Mouse (Mus musculus) neural tube, embryonic 15.5 days (tissue): ENCODE measurements at regions not wholly inside any gene's neighbourhood (a gene's known extent, or its start where the extent isn't known, plus 50 kb on each side); places are given as distances from the start of the nearest gene placed in this dataset.

ENCODE experiments used
- ATAC-seq: fragments of 200-750 bp; cut with Nextera tagmentation; 2 replicates; pipeline ENCODE4 v1.8.0; 2017; ENCODE audit warnings: mild to moderate bottlenecking, moderate TSS enrichment, moderate library complexity; ENCODE audit not compliant: low FRiP score
- H3K27ac ChIP-seq: fragments of 300-500 bp; sonication (generic); replicated peaks from 2 replicates; pipeline ENCODE4 v1.5.1; 2015; ENCODE audit warnings: mild to moderate bottlenecking, inconsistent platforms
- H3K27me3 ChIP-seq: fragments of 300-500 bp; sonication (generic); replicated peaks from 2 replicates; pipeline ENCODE4 v1.6.1; 2015; ENCODE audit warnings: inconsistent platforms
- H3K36me3 ChIP-seq: fragments of 300-500 bp; sonication (generic); 2 replicates; pipeline ENCODE4 v1.6.1; 2015; ENCODE audit warnings: inconsistent platforms
- H3K4me1 ChIP-seq: fragments of 300-500 bp; sonication (generic); 2 replicates; pipeline ENCODE4 v1.6.1; 2015; ENCODE audit warnings: inconsistent platforms
- H3K4me2 ChIP-seq: fragments of 300-500 bp; sonication (generic); 2 replicates; pipeline ENCODE4 v1.6.1; 2015; ENCODE audit warnings: inconsistent platforms, mild to moderate bottlenecking, moderate library complexity
- H3K4me3 ChIP-seq: fragments of 300-500 bp; sonication (generic); replicated peaks from 2 replicates; pipeline ENCODE4 v1.5.1; 2015; ENCODE audit warnings: mild to moderate bottlenecking, inconsistent platforms
- H3K9ac ChIP-seq: fragments of 300-500 bp; sonication (generic); replicated peaks from 2 replicates; pipeline ENCODE4 v1.6.1; 2015; ENCODE audit warnings: mild to moderate bottlenecking, inconsistent platforms
- H3K9me3 ChIP-seq: fragments of 300-500 bp; sonication (generic); replicated peaks from 2 replicates; pipeline ENCODE4 v1.6.1; 2016; ENCODE audit warnings: inconsistent platforms
- WGBS: fragments of 180-500 bp; shearing (Covaris S2); methylation state at CpG from one replicate; pipeline ENCODE4 v1.1.7; 2015; ENCODE audit warnings: mixed read lengths; 5-methylcytosine and 5-hydroxymethylcytosine counted together

GRCm38 (mm10) chr9:92991759-92992158 lies 449.7 kb downstream of the Plod2 start:
- no peaks in the 10 kb centered on the region for H3K9me3 ChIP-seq
- H3K4me3 ChIP-seq, result no peak overlapping the region
- H3K9ac ChIP-seq, result no peak overlapping the region
- ATAC-seq, result no peak
- no peak overlapping the region for H3K4me2 ChIP-seq
- no peaks in the 10 kb centered on the region for H3K36me3 ChIP-seq
- no peak overlapping the region for H3K27ac ChIP-seq
- WGBS, result 18% methylated on average over 6 of the region's 6 CpGs
- H3K4me1 ChIP-seq, result no peaks in the 10 kb centered on the region
- H3K27me3 ChIP-seq, result no peaks in the 10 kb centered on the region

DNA sequence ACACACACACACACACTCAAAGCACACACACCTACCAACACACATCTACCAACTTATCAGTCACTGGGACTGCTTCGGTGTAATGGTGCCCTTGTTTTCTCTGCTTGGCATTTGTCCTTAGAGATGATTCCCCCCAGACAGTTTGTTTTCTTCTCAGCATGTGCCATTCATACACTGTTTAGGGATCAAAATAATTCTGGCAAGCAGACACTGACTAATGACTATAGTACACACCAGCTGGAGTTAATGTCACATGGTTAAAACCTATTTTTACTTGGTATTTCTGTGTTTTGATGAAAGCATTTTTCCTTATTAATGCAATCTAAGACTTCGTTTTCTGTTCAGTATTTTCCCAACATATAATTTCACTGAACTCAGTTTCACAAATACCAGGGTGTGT lies 454.1 kb downstream of the Plod2 start:
- Histone ChIP-seq H3K27ac (no peak overlapping the region), H3K9ac (no peak overlapping the region), H3K27me3 (no peaks in the 10 kb centered on the region), H3K4me3 (no peak overlapping the region), H3K9me3 (no peaks in the 10 kb centered on the region), H3K4me2 (no peak overlapping the region), H3K36me3 (no peaks in the 10 kb centered on the region), H3K4me1 (no peaks in the 10 kb centered on the region)
- ATAC-seq, result no peak
- 72% methylated on average over 2 of the region's 2 CpGs for WGBS

GRCm38 (mm10) chr9:93005182-93005953 lies 463.3 kb downstream of the Plod2 start:
- peaks cover 3% of the 10 kb centered on the region; the same call in 1 of the 2 replicates for H3K4me1 ChIP-seq

DNA sequence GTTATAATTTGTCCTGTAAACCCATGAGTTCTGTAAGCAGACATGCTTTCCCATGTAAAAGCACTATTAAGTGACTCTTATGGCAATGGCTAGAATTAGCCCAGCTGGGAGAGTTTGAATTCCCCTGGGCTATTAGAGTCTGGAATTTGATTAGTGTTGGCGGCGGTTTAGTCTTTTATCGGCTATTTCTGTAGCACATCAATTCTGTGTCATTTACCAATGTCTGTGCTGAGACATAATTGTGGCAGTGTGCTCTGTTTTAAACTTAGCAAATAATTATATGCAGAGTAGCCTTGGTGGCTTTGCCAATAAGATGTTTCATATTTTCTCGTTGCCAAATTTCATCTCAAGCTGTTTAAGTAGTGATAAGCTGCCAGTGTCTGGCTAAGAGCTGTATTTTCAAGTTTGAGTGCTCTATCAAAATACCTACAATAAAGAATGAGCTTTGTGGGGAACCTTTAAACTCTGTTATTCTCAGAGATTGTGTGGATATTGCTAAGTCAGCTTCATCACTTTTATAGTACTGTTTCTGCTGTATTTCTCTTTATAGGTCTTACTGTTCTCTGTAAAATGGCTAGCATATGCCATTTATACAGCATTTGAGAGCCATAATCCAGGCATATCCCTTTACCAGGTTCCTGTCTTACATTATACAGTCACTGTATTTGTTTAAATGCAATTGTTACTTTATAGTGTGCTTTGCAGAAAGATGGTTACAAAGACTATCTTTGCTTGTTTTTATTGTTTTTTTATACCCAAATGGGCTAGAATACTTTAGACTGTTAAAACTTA lies 466.7 kb downstream of the Plod2 start:
- no peak overlapping the region for H3K9ac ChIP-seq
- H3K4me3 ChIP-seq, result no peak overlapping the region
- H3K4me2 ChIP-seq, result no peak overlapping the region
- no peak for ATAC-seq
- no peaks in the 10 kb centered on the region for H3K36me3 ChIP-seq
- no peaks in the 10 kb centered on the region for H3K9me3 ChIP-seq
- no peak overlapping the region for H3K27ac ChIP-seq
- peaks cover 3% of the 10 kb centered on the region; the same call in 1 of the 2 replicates for H3K4me1 ChIP-seq
- H3K27me3 ChIP-seq, result no peaks in the 10 kb centered on the region
- 33% methylated on average over 4 of the region's 4 CpGs for WGBS

More at GRCm38 (mm10) chr9:93005182-93005953, 463.3 kb downstream of the Plod2 start:
- Histone ChIP-seq H3K9ac (no peak overlapping the region), H3K27me3 (no peaks in the 10 kb centered on the region), H3K4me2 (no peak overlapping the region), H3K27ac (no peak overlapping the region), H3K36me3 (no peaks in the 10 kb centered on the region), H3K9me3 (no peaks in the 10 kb centered on the region), H3K4me3 (no peak overlapping the region)
- WGBS, result 93% methylated on average over 3 of the region's 3 CpGs
- ATAC-seq, result no peak

- Histone ChIP-seq H3K27me3 (no peaks in the 10 kb centered on the region), H3K4me3 (no peak overlapping the region), H3K27ac (no peak overlapping the region), H3K4me2 (no peak overlapping the region), H3K36me3 (no peaks in the 10 kb centered on the region), H3K4me1 (no peaks in the 10 kb centered on the region), H3K9me3 (no peaks in the 10 kb centered on the region), H3K9ac (no peak overlapping the region)
- no peak for ATAC-seq
- 84% methylated on average over 10 of the region's 10 CpGs for WGBS
Measured at GRCm38 (mm10) chr9:93044298-93044912, 502.4 kb downstream of the Plod2 start.

DNA sequence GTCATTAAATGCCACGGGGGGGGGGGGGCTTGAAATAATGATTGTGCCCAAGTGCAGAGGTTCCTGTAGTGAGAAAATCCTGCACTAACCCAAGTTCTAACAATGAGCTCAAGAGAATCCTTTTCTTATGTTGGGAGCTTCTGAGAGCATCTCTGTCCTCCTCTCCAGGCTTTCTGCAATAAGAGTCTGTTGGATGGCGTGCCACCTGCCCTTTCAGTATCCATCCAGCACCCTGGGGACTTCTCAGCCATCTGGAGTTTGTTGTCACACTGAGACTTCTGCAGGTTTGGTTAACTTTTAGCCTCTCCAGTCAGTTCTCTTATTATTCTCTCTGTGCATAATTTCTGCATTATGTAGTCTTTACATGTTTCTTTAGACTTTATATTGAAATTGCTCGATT lies 530.1 kb downstream of the Plod2 start:
- 80% methylated on average over 3 of the region's 3 CpGs for WGBS
- Histone ChIP-seq H3K9me3 (no peaks in the 10 kb centered on the region), H3K4me1 (no peaks in the 10 kb centered on the region), H3K27ac (no peak overlapping the region), H3K27me3 (no peaks in the 10 kb centered on the region), H3K4me3 (no peak overlapping the region), H3K36me3 (no peaks in the 10 kb centered on the region), H3K9ac (no peak overlapping the region), H3K4me2 (no peak overlapping the region)
- no peak for ATAC-seq

- no peaks in the 10 kb centered on the region for H3K27me3 ChIP-seq
- no peak overlapping the region for H3K9ac ChIP-seq
- H3K9me3 ChIP-seq, result no peaks in the 10 kb centered on the region
- H3K4me2 ChIP-seq, result no peak overlapping the region
- WGBS, result 73% methylated on average over 1 of the region's 1 CpGs
- no peaks in the 10 kb centered on the region for H3K36me3 ChIP-seq
- no peak overlapping the region for H3K4me3 ChIP-seq
- no peak overlapping the region for H3K27ac ChIP-seq
- ATAC-seq, result no peak
- no peaks in the 10 kb centered on the region for H3K4me1 ChIP-seq
Measured at GRCm38 (mm10) chr9:93083114-93083513, 541.1 kb downstream of the Plod2 start.

- no peaks in the 10 kb centered on the region for H3K27me3 ChIP-seq
- H3K27ac ChIP-seq, result no peak overlapping the region
- no peak for ATAC-seq
- H3K36me3 ChIP-seq, result no peaks in the 10 kb centered on the region
- H3K4me1 ChIP-seq, result no peaks in the 10 kb centered on the region
- no peaks in the 10 kb centered on the region for H3K9me3 ChIP-seq
- H3K9ac ChIP-seq, result no peak overlapping the region
- H3K4me3 ChIP-seq, result no peak overlapping the region
- no peak overlapping the region for H3K4me2 ChIP-seq
- 85% methylated on average over 1 of the region's 1 CpGs for WGBS
Measured at GRCm38 (mm10) chr9:93098008-93098581, 556.1 kb downstream of the Plod2 start.

DNA sequence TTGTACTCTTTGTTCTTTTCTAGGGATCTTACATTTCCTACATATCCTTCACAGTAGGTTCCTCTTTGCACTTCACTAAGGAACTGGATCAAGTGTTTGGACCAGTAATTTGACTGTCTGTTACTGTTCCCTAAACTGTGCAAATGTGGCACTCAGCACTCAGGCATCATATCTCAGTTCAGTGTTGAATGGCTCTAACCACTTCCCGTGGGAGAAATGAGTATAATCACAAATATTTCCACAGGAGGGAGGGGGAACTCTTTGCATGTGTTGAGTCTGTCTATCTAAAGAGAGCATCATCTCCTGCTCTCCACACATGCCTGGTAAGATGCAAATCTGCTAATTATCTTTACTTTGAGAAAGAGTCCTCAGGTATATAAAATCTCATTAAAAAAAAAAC lies 588.5 kb downstream of the Plod2 start:
- Histone ChIP-seq H3K36me3 (no peaks in the 10 kb centered on the region), H3K27me3 (no peaks in the 10 kb centered on the region), H3K27ac (no peak overlapping the region), H3K9me3 (no peaks in the 10 kb centered on the region), H3K4me1 (no peaks in the 10 kb centered on the region), H3K4me2 (no peak overlapping the region), H3K9ac (no peak overlapping the region), H3K4me3 (no peak overlapping the region)
- ATAC-seq, result no peak
- WGBS, result 71% methylated on average over 1 of the region's 1 CpGs

DNA sequence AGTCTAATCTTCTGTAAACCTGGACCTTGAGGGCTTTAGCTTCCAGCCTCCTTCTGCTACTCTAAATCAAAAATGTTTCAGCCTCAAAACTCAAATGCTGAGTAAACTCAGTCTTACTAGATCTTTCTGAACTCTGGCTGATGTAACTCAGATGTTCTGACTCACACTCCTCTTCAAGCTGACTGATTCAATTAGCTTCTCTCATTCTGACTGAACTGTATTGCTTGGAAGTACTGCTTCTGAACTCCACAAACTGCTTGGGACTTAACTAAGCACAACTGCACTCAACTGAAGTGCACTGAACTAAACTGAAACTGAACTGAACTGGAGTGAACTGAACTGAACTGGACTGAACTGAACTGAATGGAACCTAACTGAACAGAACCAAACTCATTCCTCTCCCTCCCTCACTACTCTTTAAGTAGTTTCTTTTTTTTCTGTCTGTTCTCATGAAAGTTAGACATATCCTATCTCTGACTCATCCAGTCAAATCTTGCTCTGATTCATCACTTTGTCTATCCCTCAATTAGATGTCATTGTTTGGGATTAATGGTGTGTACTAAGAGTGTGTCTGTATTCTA lies 589.7 kb downstream of the Plod2 start:
- Histone ChIP-seq H3K4me3 (no peak overlapping the region), H3K9me3 (no peaks in the 10 kb centered on the region), H3K4me1 (no peaks in the 10 kb centered on the region), H3K36me3 (no peaks in the 10 kb centered on the region), H3K9ac (no peak overlapping the region), H3K4me2 (no peak overlapping the region), H3K27ac (no peak overlapping the region), H3K27me3 (no peaks in the 10 kb centered on the region)
- ATAC-seq, result no peak

DNA sequence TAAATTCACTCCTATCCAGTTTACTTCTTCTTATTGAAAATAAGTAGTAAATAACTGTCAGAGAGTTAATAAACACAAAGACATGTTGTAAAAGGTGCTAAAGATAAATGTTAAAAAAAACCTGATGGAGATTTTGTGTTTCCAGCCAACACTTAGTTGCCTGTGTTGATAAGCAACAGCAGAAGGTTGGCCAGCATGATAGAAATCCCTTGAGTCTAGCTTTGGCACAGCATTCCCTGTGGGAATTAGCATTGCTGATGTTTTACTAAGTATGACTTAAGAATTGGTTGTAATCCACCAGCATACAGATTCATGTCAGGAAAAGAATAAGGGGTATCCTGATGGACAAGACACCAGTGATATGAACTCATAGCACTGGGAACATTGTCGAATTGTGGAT lies 594.3 kb downstream of the Plod2 start:
- no peak overlapping the region for H3K27ac ChIP-seq
- no peaks in the 10 kb centered on the region for H3K9me3 ChIP-seq
- no peaks in the 10 kb centered on the region for H3K4me1 ChIP-seq
- H3K4me3 ChIP-seq, result no peak overlapping the region
- WGBS, result 100% methylated on average over 1 of the region's 1 CpGs
- no peaks in the 10 kb centered on the region for H3K36me3 ChIP-seq
- no peak overlapping the region for H3K9ac ChIP-seq
- ATAC-seq, result no peak
- no peaks in the 10 kb centered on the region for H3K27me3 ChIP-seq
- H3K4me2 ChIP-seq, result no peak overlapping the region
